Mouse (Mus musculus) megakaryocyte, embryonic 14.5 days (primary cell): ENCODE measurements around the gene Bcl2.

ENCODE experiments used
- FLI1 ChIP-seq: IDR thresholded peaks from 2 replicates; pipeline ENCODE4 v1.6.1; 2012; ENCODE audit warnings: low read length, inconsistent platforms, mixed read lengths
- GATA1 ChIP-seq: IDR thresholded peaks from 3 replicates; pipeline ENCODE4 v1.6.1; 2012; ENCODE audit warnings: mixed read lengths, low read length, inconsistent platforms, borderline replicate concordance

DNA sequence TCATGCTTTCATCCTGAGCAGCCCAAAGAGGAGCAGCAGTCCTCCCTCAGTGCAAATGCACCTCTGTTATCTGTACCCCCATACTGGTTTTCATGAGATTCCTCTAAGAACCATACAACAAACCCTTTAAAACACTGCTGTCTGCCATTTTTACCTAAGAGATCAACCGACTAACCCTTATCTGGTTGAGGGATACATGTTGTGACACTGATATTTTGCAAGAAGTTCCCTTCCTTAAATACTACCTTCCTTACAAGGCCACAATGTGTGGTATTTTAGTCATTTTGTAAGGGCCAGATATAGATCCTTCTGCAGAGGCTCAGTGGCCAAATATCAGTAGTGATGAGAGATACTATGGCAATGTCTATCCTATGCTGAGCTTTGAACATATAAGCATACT, 134.3 kb downstream of the Bcl2 start:
- TF ChIP-seq GATA1, result no peak
- TF ChIP-seq FLI1, result no peak
